Mouse (Mus musculus) embryonic fibroblast, embryonic 13.5 days (primary cell): ENCODE measurements around the gene Rpusd1.

Experiments used
- CTCF ChIP-seq: IDR thresholded peaks from 2 replicates; pipeline ENCODE4 v1.5.1; 2011; ENCODE audit warnings: mild to moderate bottlenecking, control low read depth, low read length, moderate library complexity, borderline replicate concordance; ENCODE audit not compliant: insufficient read depth
- POLR2A ChIP-seq: IDR thresholded peaks from 2 replicates; pipeline ENCODE4 v1.6.1; 2011; ENCODE audit warnings: low read depth, mild to moderate bottlenecking, control low read depth, low read length, moderate library complexity

GRCm38 (mm10) chr17:25761561-25761970, 34.1 kb downstream of the Rpusd1 start:
- TF ChIP-seq CTCF (no peak), POLR2A (no peak)
